Mouse (Mus musculus): ENCODE measurements at regions not wholly inside any gene's neighbourhood (a gene's known extent, or its start where the extent isn't known, plus 50 kb on each side); places are given as distances from the start of the nearest gene placed in this dataset.

GRCm38 (mm10) chr1:73591342-73592099 is 532.7 kb downstream of the Tns1 start:
- no peak for DNase-seq
- intact Hi-C loops (cut with DNase I; ENCODE audit: low total_unique reads), result no loop called here

GRCm38 (mm10) chr1:73579680-73580079 is 544.6 kb downstream of the Tns1 start:
- intact Hi-C loops (cut with DNase I; ENCODE audit: low total_unique reads), result no loop called here
- no peak for DNase-seq

GRCm38 (mm10) chr1:73577019-73577418 is 547.2 kb downstream of the Tns1 start:
- intact Hi-C loops (cut with DNase I; ENCODE audit: low total_unique reads), result no loop called here
- no peak for DNase-seq

- intact Hi-C loops (cut with DNase I; ENCODE audit: low total_unique reads), result no loop called here
Observed at GRCm38 (mm10) chr1:73575694-73576093, 548.6 kb downstream of the Tns1 start.

GRCm38 (mm10) chr1:73570944-73571343 is 553.3 kb downstream of the Tns1 start:
- intact Hi-C loops (cut with DNase I; ENCODE audit: low total_unique reads), result no loop called here
- DNase-seq, result no peak

More at GRCm38 (mm10) chr1:73575694-73576093, 548.6 kb downstream of the Tns1 start:
- DNase-seq, result no peak

- intact Hi-C loops (cut with DNase I; ENCODE audit: low total_unique reads), result no loop called here
- DNase-seq, result peak; percentile 17
Observed at GRCm38 (mm10) chr1:73566770-73567169, 551.1 kb upstream of the Tnp1 start.

- DNase-seq, result no peak
- intact Hi-C loops (cut with DNase I; ENCODE audit: low total_unique reads), result no loop called here
Observed at GRCm38 (mm10) chr1:73560594-73560993, 544.9 kb upstream of the Tnp1 start.

- no peak for DNase-seq
- intact Hi-C loops (cut with DNase I; ENCODE audit: low total_unique reads), result no loop called here
Observed at GRCm38 (mm10) chr1:73547877-73548276, 532.2 kb upstream of the Tnp1 start.

GRCm38 (mm10) chr1:73545401-73545800 is 529.7 kb upstream of the Tnp1 start:
- intact Hi-C loops (cut with DNase I; ENCODE audit: low total_unique reads), result no loop called here
- peak; percentile 12 for DNase-seq

GRCm38 (mm10) chr1:73541371-73541770 is 525.7 kb upstream of the Tnp1 start:
- intact Hi-C loops (cut with DNase I; ENCODE audit: low total_unique reads), result no loop called here
- peak; percentile 28 for DNase-seq

- intact Hi-C loops (cut with DNase I; ENCODE audit: low total_unique reads), result no loop called here
- DNase-seq, result no peak
Observed at GRCm38 (mm10) chr1:73538420-73538871, 522.7 kb upstream of the Tnp1 start.

- intact Hi-C loops (cut with DNase I; ENCODE audit: low total_unique reads), result no loop called here
- DNase-seq, result no peak
Observed at GRCm38 (mm10) chr1:73535726-73536265, 520.1 kb upstream of the Tnp1 start.

GRCm38 (mm10) chr1:73533526-73533925 is 517.8 kb upstream of the Tnp1 start:
- no peak for DNase-seq

GRCm38 (mm10) chr1:73532316-73532715 is 516.6 kb upstream of the Tnp1 start:
- no peak for DNase-seq
- intact Hi-C loops (cut with DNase I; ENCODE audit: low total_unique reads), result no loop called here

More at GRCm38 (mm10) chr1:73533526-73533925, 517.8 kb upstream of the Tnp1 start:
- intact Hi-C loops (cut with DNase I; ENCODE audit: low total_unique reads), result no loop called here

- no peak for DNase-seq
- intact Hi-C loops (cut with DNase I; ENCODE audit: low total_unique reads), result no loop called here
Observed at GRCm38 (mm10) chr1:73531831-73532230, 516.1 kb upstream of the Tnp1 start.

- DNase-seq, result no peak
Observed at GRCm38 (mm10) chr1:73530326-73530725, 514.6 kb upstream of the Tnp1 start.

GRCm38 (mm10) chr1:73528623-73529022 is 512.9 kb upstream of the Tnp1 start:
- DNase-seq, result no peak
- intact Hi-C loops (cut with DNase I; ENCODE audit: low total_unique reads), result no loop called here

More at GRCm38 (mm10) chr1:73530326-73530725, 514.6 kb upstream of the Tnp1 start:
- intact Hi-C loops (cut with DNase I; ENCODE audit: low total_unique reads), result no loop called here

GRCm38 (mm10) chr1:73516441-73516840 is 500.7 kb upstream of the Tnp1 start:
- DNase-seq, result peak; percentile 56
- intact Hi-C loops (cut with DNase I; ENCODE audit: low total_unique reads), result no loop called here

GRCm38 (mm10) chr1:73515781-73516180 is 500.1 kb upstream of the Tnp1 start:
- DNase-seq, result peak; percentile 38

GRCm38 (mm10) chr1:73513822-73514221 is 498.1 kb upstream of the Tnp1 start:
- DNase-seq, result no peak
- intact Hi-C loops (cut with DNase I; ENCODE audit: low total_unique reads), result no loop called here

More at GRCm38 (mm10) chr1:73515781-73516180, 500.1 kb upstream of the Tnp1 start:
- intact Hi-C loops (cut with DNase I; ENCODE audit: low total_unique reads), result no loop called here

- DNase-seq, result no peak
- intact Hi-C loops (cut with DNase I; ENCODE audit: low total_unique reads), result no loop called here
Observed at GRCm38 (mm10) chr1:73512836-73513235, 497.1 kb upstream of the Tnp1 start.
